Mouse (Mus musculus): Measurements from ENCODE around the gene Rps19bp1. TPM values are rescaled to one million over a fixed set of nuclear protein-coding genes. Genes with fewer than 3 reads are reported as not detected.

The Rps19bp1 gene
- polyA plus RNA-seq, 1 experiment = not detected

DNA sequence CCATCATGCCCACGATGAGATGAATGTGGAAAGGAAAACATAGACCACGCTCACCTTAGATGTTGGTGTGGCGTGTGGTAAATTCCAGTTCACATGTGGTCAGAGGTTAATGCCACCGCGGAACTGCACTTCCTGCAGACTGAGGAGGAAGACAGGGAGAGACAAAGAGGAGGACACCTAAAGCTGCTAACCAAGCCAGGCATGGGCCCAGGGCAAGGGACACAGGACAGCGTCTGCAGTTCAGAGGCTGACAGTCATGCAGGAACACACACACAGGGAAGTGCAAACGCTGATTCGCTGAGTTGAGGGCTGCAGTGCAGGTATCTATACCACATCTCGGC, 47.7 kb downstream of the Rps19bp1 start:
- TF ChIP-seq CTCF (IDR thresholded peaks at IDR 0.05; ENCODE audit: insufficient read depth, low read depth, low read length) = no peak
- TF ChIP-seq POLR2A (IDR thresholded peaks at IDR 0.05; ENCODE audit: insufficient read depth, low read depth, low read length) = no peak
- 69% methylated on average over 9 of the region's 9 CpGs for WGBS

GRCm38 (mm10) chr15:80215716-80216479, 48.2 kb downstream of the Rps19bp1 start:
- 20% methylated on average over 10 of the region's 10 CpGs for WGBS
- Histone ChIP-seq H3K4me3 (ENCODE audit: insufficient read depth, low read depth, low read length) (no peak overlapping the region), H3K27ac (ENCODE audit: insufficient read depth, low read depth, low read length) (no peak overlapping the region), H3K4me1 (ENCODE audit: control insufficient read depth, insufficient read depth, low read length) (peaks cover 10% of the 10 kb centered on the region; the same call in 1 of the 2 replicates)
- TF ChIP-seq CTCF (IDR thresholded peaks at IDR 0.05; ENCODE audit: insufficient read depth, low read depth, low read length) (no peak), POLR2A (IDR thresholded peaks at IDR 0.05; ENCODE audit: insufficient read depth, low read depth, low read length) (no peak)

More for the DNA sequence above, 47.7 kb downstream of the Rps19bp1 start:
- no peak overlapping the region for H3K27ac ChIP-seq (ENCODE audit: insufficient read depth, low read depth, low read length)
- no peak overlapping the region for H3K4me3 ChIP-seq (ENCODE audit: insufficient read depth, low read depth, low read length)
- peaks cover 10% of the 10 kb centered on the region; the same call in 1 of the 2 replicates for H3K4me1 ChIP-seq (ENCODE audit: control insufficient read depth, insufficient read depth, low read length)

DNA sequence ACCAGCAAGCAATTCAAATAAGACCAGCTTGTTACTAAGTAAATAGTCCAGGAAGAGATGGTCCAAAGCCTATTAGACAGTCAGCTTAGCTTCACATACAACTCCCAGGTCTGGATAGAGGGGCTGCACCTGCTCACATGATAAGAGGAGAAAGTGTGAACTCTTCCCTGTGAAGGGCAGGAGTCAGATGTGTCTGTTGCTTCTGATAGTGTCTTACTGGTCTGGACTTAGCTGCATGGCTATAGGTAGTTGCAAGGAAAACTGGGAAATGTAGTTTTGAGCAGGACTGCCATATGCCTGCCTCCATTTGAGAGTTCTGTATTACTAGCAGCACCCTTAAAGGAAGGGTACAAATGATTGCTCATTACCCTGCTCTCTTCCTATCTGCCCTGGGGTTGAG, 50.4 kb downstream of the Rps19bp1 start:
- TF ChIP-seq CTCF (IDR thresholded peaks at IDR 0.05; ENCODE audit: insufficient read depth, low read depth, low read length) (no peak), POLR2A (IDR thresholded peaks at IDR 0.05; ENCODE audit: insufficient read depth, low read depth, low read length) (no peak)

More for the DNA sequence above, 50.4 kb downstream of the Rps19bp1 start:
- no peak overlapping the region for H3K4me3 ChIP-seq (ENCODE audit: insufficient read depth, low read depth, low read length)
- H3K4me1 ChIP-seq (ENCODE audit: control insufficient read depth, insufficient read depth, low read length) = 0 out of 2 replicates have a peak, but pooled peaks cover 4% of the 10 kb centered on the region
- H3K27ac ChIP-seq (ENCODE audit: insufficient read depth, low read depth, low read length) = no peak overlapping the region

Other genes starting within 250 kb of the Rps19bp1 start
- not detected in 2 replicates for gene Pdgfb, start 249.3 kb downstream of the Rps19bp1 start, polyA plus RNA-seq (2012; ENCODE audit: insufficient read depth, insufficient read length, low replicate concordance, missing spikeins)
- 72.7 TPM in 1 of 2 replicates, not detected in the other for gene Syngr1, start 173.0 kb downstream of the Rps19bp1 start, polyA plus RNA-seq (2012; ENCODE audit: insufficient read depth, insufficient read length, low replicate concordance, missing spikeins)
- 3,528 TPM in 1 of 2 replicates, not detected in the other for gene Rpl3, start 172.4 kb downstream of the Rps19bp1 start, polyA plus RNA-seq (2012; ENCODE audit: insufficient read depth, insufficient read length, low replicate concordance, missing spikeins)
- gene Tab1, start 131.2 kb downstream of the Rps19bp1 start, polyA plus RNA-seq (2012; ENCODE audit: insufficient read depth, insufficient read length, low replicate concordance, missing spikeins) = not detected in 2 replicates
- gene Mgat3, start 90.6 kb downstream of the Rps19bp1 start, polyA plus RNA-seq (2012; ENCODE audit: insufficient read depth, insufficient read length, low replicate concordance, missing spikeins) = 65.1 TPM in 1 of 2 replicates, not detected in the other
- gene Mief1, start 30.3 kb downstream of the Rps19bp1 start, polyA plus RNA-seq (2012; ENCODE audit: insufficient read depth, insufficient read length, low replicate concordance, missing spikeins) = not detected in 2 replicates
- not detected in 2 replicates for gene AC140267.1, start 28.5 kb downstream of the Rps19bp1 start, polyA plus RNA-seq (2012; ENCODE audit: insufficient read depth, insufficient read length, low replicate concordance, missing spikeins)
- not detected in 2 replicates for gene Atf4, start 9.1 kb downstream of the Rps19bp1 start, polyA plus RNA-seq (2012; ENCODE audit: insufficient read depth, insufficient read length, low replicate concordance, missing spikeins)
- gene Cacna1i, start 22.9 kb upstream of the Rps19bp1 start, polyA plus RNA-seq (2012; ENCODE audit: insufficient read depth, insufficient read length, low replicate concordance, missing spikeins) = not detected in 2 replicates